In genomic region chr6:51320019-51320418, GRCm38 (mm10) we compare ENCODE assay signal across 21 mouse cellular contexts.
A peak's percentile ranks its signal among the peaks of the same experiment; 100 is the strongest.
DNase-seq lines count a peak whose midpoint lies in the region; ATAC-seq and TF ChIP-seq lines count a peak whose summit lies in the region.
"Had no signal": no experiment of that assay in that cellular context is flagged by ENCODE, and none has a peak within 500 bp of the region (broad histone marks: within the 10 kb centered on the region; RNA-seq: fewer than 3 reads in every experiment).

No protein-coding gene starts in this region.

- peak overlapping the region; percentile 56; the same call in 1 of the 2 replicates for H3K9ac ChIP-seq in heart, embryonic 13.5 days
- H3K9ac ChIP-seq in heart, adult 2 months (ENCODE audit: low read depth, low read length): no peak overlapping the region
- H3K9ac ChIP-seq in kidney, postnatal 0 days (ENCODE audit: low read depth, low read length): no peak overlapping the region
- no peak overlapping the region for H3K9ac ChIP-seq in intestine, postnatal 0 days (ENCODE audit: low read depth, low read length)
- H3K9ac ChIP-seq in stomach, embryonic 16.5 days (ENCODE audit: low read length): no peak overlapping the region
- H3K9ac ChIP-seq: forebrain, embryonic 13.5 days; midbrain, embryonic 15.5 days; neural tube, embryonic 12.5 days had no signal

- 86% methylated on average over 1 of the region's 1 CpGs for WGBS in heart, embryonic 13.5 days
- 92% methylated on average over 1 of the region's 1 CpGs for WGBS in heart, adult 2 months
- 55% methylated on average over 1 of the region's 1 CpGs for WGBS in kidney, postnatal 0 days
- WGBS in intestine, postnatal 0 days: 32% methylated on average over 1 of the region's 1 CpGs
- 36% methylated on average over 1 of the region's 1 CpGs for WGBS in stomach, embryonic 16.5 days

- H3K79me2 ChIP-seq in heart, adult 2 months (replicated peaks; ENCODE audit: control insufficient read depth, insufficient read depth, low read length): no peaks in the 10 kb centered on the region

- peak overlapping the region; percentile 33 for H3K27ac ChIP-seq in heart, embryonic 13.5 days (replicated peaks)
- no peak overlapping the region for H3K27ac ChIP-seq in heart, adult 2 months
- H3K27ac ChIP-seq in kidney, postnatal 0 days: no peak overlapping the region
- no peak overlapping the region for H3K27ac ChIP-seq in intestine, postnatal 0 days (ENCODE audit: low read depth, low read length)
- H3K27ac ChIP-seq in stomach, embryonic 16.5 days (ENCODE audit: low read length): peak overlapping the region; percentile 71
- H3K27ac ChIP-seq: forebrain, embryonic 13.5 days; left cerebral cortex, adult 2 months; macrophage; midbrain, embryonic 15.5 days; neural tube, embryonic 12.5 days had no signal

- no peak for ATAC-seq in heart, embryonic 13.5 days (ENCODE audit: extremely low read depth, insufficient number of reproducible peaks, low FRiP score, low TSS enrichment)
- ATAC-seq in kidney, postnatal 0 days (replicated peaks; ENCODE audit: low FRiP score, low read depth): no peak
- peak; percentile 64; the same call in 1 of the 2 replicates for ATAC-seq in intestine, postnatal 0 days
- peak; percentile 52 for ATAC-seq in stomach, embryonic 16.5 days (ENCODE audit: insufficient read depth, low FRiP score)
- ATAC-seq: forebrain, embryonic 13.5 days; hindbrain, embryonic 16.5 days; lung, postnatal 0 days; midbrain, embryonic 15.5 days had no signal

- H3K4me1 ChIP-seq in heart, embryonic 13.5 days: peaks cover 41% of the 10 kb centered on the region
- no peaks in the 10 kb centered on the region for H3K4me1 ChIP-seq in heart, adult 2 months (ENCODE audit: control insufficient read depth, insufficient read depth, low read length)
- no peaks in the 10 kb centered on the region for H3K4me1 ChIP-seq in kidney, postnatal 0 days (replicated peaks; ENCODE audit: insufficient read depth, low read length)
- peaks cover 5% of the 10 kb centered on the region for H3K4me1 ChIP-seq in intestine, postnatal 0 days (replicated peaks; ENCODE audit: control insufficient read depth, insufficient read depth, low read length)
- H3K4me1 ChIP-seq in stomach, embryonic 16.5 days (ENCODE audit: control insufficient read depth, insufficient read depth, low read length): peaks cover 4% of the 10 kb centered on the region; the same call in 1 of the 2 replicates
- H3K4me1 ChIP-seq: forebrain, embryonic 13.5 days; midbrain, embryonic 15.5 days had no signal

- no peak overlapping the region for H3K4me3 ChIP-seq in heart, embryonic 13.5 days
- no peak overlapping the region for H3K4me3 ChIP-seq in heart, adult 2 months
- H3K4me3 ChIP-seq in kidney, postnatal 0 days (replicated peaks; ENCODE audit: low read depth, low read length): no peak overlapping the region
- H3K4me3 ChIP-seq in intestine, postnatal 0 days (ENCODE audit: low read depth, low read length): no peak overlapping the region
- no peak overlapping the region for H3K4me3 ChIP-seq in stomach, embryonic 16.5 days (replicated peaks; ENCODE audit: low read length)
- H3K4me3 ChIP-seq: forebrain, embryonic 13.5 days; hindbrain, embryonic 10.5 days; left cerebral cortex, adult 2 months; midbrain, embryonic 15.5 days; neural tube, embryonic 12.5 days had no signal

- peak overlapping the region; percentile 24; the same call in 1 of the 2 replicates for H3K4me2 ChIP-seq in heart, embryonic 13.5 days
- H3K4me2 ChIP-seq in kidney, postnatal 0 days (ENCODE audit: low read length): no peak overlapping the region
- H3K4me2 ChIP-seq in intestine, postnatal 0 days (replicated peaks; ENCODE audit: low read depth): peak overlapping the region; percentile 49
- peak overlapping the region; percentile 3; the same call in 1 of the 2 replicates for H3K4me2 ChIP-seq in stomach, embryonic 16.5 days (ENCODE audit: low read depth, low read length)
- H3K4me2 ChIP-seq: forebrain, embryonic 13.5 days; midbrain, embryonic 15.5 days; neural tube, embryonic 12.5 days had no signal

- no peaks in the 10 kb centered on the region for H3K9me3 ChIP-seq in heart, embryonic 13.5 days
- H3K9me3 ChIP-seq in kidney, postnatal 0 days (replicated peaks; ENCODE audit: low read length): no peaks in the 10 kb centered on the region
- no peaks in the 10 kb centered on the region for H3K9me3 ChIP-seq in intestine, postnatal 0 days (ENCODE audit: control insufficient read depth)
- H3K9me3 ChIP-seq in stomach, embryonic 16.5 days (replicated peaks; ENCODE audit: control insufficient read depth, low read length): no peaks in the 10 kb centered on the region
- H3K9me3 ChIP-seq: forebrain, embryonic 13.5 days; hindbrain, embryonic 10.5 days; midbrain, embryonic 15.5 days; neural tube, embryonic 12.5 days had no signal

- TF ChIP-seq CTCF in heart, adult 2 months (IDR thresholded peaks at IDR 0.05): no peak
- TF ChIP-seq CTCF in kidney, postnatal 0 days (IDR thresholded peaks at IDR 0.05; ENCODE audit: low read depth): no peak
- no peak for TF ChIP-seq CTCF in intestine, postnatal 0 days (IDR thresholded peaks at IDR 0.05; ENCODE audit: low read depth)

- intact Hi-C loops in heart, adult 2 months (cut with DNase I): no loop called here

- no peaks in the 10 kb centered on the region for H3K27me3 ChIP-seq in heart, embryonic 13.5 days (replicated peaks)
- no peaks in the 10 kb centered on the region for H3K27me3 ChIP-seq in heart, adult 2 months (ENCODE audit: control insufficient read depth, insufficient read depth, low read length)
- H3K27me3 ChIP-seq in kidney, postnatal 0 days (ENCODE audit: insufficient read depth, low read length): no peaks in the 10 kb centered on the region
- no peaks in the 10 kb centered on the region for H3K27me3 ChIP-seq in intestine, postnatal 0 days (replicated peaks; ENCODE audit: control insufficient read depth, insufficient read depth, low read length)
- no peaks in the 10 kb centered on the region for H3K27me3 ChIP-seq in stomach, embryonic 16.5 days (ENCODE audit: control insufficient read depth, insufficient read depth, low read length)
- H3K27me3 ChIP-seq: forebrain, embryonic 13.5 days; midbrain, embryonic 15.5 days; neural tube, embryonic 12.5 days had no signal

- H3K36me3 ChIP-seq in heart, embryonic 13.5 days: no peaks in the 10 kb centered on the region
- H3K36me3 ChIP-seq in heart, adult 2 months (ENCODE audit: control insufficient read depth, insufficient read depth, low read length): no peaks in the 10 kb centered on the region
- no peaks in the 10 kb centered on the region for H3K36me3 ChIP-seq in kidney, postnatal 0 days (ENCODE audit: insufficient read depth, low read length)
- no peaks in the 10 kb centered on the region for H3K36me3 ChIP-seq in intestine, postnatal 0 days (ENCODE audit: control insufficient read depth, insufficient read depth)
- H3K36me3 ChIP-seq in stomach, embryonic 16.5 days (ENCODE audit: control insufficient read depth, insufficient read depth, low read length): no peaks in the 10 kb centered on the region
- H3K36me3 ChIP-seq: hindbrain, embryonic 10.5 days; midbrain, embryonic 15.5 days; neural tube, embryonic 12.5 days had no signal

- no peak for DNase-seq in heart, adult 2 months
- peak; percentile 47 for DNase-seq in kidney, postnatal 0 days (ENCODE audit: low spot score)
- no peak for DNase-seq in kidney, adult 9 months
- no peak for DNase-seq in testis, postnatal 14 days (ENCODE audit: low spot score)
- DNase-seq: adrenal gland, adult 8-10 months; cerebellum, adult 18-20 months; cerebellum, postnatal 14 days; kidney, postnatal 10 days; right cerebral cortex, postnatal 14 days; spleen, adult 18-20 months had no signal

- no peak for TF ChIP-seq EP300 in heart, adult 2 months (IDR thresholded peaks at IDR 0.05; ENCODE audit: insufficient read depth, low read depth, low read length)

- no peak for TF ChIP-seq POLR2A in heart, adult 2 months (IDR thresholded peaks at IDR 0.05; ENCODE audit: insufficient read depth, low read depth, low read length)

Comparison
In these comparisons a context has a peak if more than half of its experiments do, and no peak if none do; other contexts are left out.
1. H3K27ac ChIP-seq: peak in heart, embryonic 13.5 days (single experiment) and stomach, embryonic 16.5 days (single experiment); none in heart, adult 2 months (single experiment), kidney, postnatal 0 days (single experiment) and intestine, postnatal 0 days (single experiment).
2. ATAC-seq: peak in intestine, postnatal 0 days (single experiment) and stomach, embryonic 16.5 days (single experiment); none in heart, embryonic 13.5 days (single experiment) and kidney, postnatal 0 days (single experiment).